Mouse (Mus musculus) R1 (cell line): ENCODE data around the gene Akt2.

Experiments used
- DNase-seq: peaks from one replicate; pipeline ENCODE4 v3.0.0-alpha.2; 2018; ENCODE audit warnings: low read depth, low spot score

Gene Akt2

DNA sequence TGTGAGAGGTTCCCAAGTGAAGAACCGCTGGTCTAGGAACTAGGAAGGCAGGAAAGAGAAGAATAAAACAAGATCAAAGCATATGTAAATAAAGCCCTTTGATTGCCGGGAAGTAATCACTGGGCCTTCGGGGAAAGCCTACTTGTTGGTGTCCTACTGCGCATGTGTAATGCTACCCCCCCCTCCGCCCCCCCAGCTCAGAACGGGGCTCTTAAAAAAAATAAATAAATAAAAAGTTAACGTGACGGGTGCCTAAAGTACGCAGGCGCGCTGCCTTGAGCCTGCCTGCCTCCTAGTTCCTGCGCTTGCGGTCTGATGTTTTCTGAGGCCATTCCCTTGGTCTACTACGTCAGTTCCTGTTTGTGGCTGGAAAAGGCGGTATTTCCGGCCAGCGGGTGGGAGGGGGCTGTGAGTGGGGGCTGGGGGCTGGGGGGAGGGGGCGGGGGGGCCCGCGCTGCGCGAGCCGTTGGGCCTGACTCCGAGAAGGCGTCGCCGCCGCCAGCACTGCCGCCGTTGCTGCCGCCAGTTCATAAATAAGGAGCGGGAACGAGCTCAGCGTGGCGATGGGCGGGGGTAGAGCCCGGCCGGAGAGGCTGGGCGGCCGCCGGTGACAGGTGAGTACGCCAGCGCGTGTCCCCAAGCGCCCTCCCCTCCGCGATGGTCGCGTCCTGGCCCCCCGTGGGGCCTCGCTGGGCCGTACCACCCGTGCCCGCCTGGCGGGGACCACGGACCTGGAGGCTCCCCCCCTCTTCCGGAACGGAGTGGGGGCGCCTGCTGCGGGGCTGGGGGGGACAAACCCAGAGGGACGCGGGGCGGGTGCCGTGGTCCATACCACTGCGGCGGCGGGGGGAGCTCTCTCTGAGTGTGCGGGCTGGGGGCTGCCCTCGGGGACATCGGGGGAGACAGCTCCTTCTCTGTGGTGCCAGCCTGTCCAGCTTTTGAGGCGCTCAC is at the start of gene Akt2:
TSS of gene Akt2 (plus strand) at position 287 of the 951 bp plus-strand sequence.
- peak; percentile 98 for DNase-seq

DNA sequence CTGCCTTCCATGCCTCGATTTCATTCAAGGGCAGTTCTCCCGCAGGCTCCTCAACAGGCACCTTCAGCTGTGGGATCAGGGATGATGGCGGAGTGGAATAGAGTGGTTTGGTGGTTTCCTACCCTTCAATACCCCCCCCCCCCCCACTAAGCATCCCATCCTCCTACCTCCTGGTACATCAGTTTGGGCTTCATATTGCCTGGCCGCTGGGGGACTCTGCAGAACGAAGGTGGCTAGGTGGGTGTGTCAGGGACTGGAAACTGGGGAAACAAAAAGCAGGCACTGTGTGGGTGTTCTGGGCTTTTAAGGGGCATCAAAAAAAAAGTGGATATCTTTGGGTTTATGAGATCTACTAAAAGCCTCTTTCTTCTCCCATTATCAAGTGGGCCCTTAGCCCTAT is 49.4 kb upstream of the Akt2 start:
- DNase-seq: no peak

DNA sequence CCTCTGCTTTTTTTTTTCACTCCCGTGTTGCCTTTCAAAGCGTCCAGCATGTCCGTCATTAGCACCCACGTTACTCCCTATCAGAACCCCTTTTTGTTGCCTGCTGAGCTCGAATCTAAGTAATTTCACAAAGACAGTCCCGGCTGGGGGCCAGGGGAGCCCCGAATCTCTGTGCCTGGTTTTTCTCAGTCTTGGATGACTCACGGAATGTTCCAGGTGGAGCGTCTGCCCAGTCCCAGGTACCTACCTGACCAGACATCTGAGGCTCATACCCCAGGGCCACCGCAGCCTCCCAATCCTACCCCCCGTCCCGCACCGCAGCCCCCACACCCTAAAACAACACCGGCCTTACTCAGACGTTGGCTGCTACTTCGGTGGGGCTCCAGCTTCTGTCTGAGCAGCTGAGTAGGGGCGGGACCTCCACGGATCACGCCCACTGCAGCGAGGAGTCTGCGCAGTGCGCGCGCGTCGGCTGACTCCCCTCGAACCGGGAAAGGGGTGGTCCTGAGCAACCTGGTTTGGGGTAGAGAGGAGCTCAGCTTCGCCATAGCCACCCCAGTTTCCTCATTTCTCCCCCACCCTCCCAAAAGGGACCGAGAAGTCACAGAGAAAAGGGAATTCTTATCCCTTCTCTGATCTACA is 48.8 kb upstream of the Akt2 start:
- DNase-seq: peak; percentile 82

GRCm38 (mm10) chr7:27543065-27543464 is 48.3 kb upstream of the Akt2 start:
- DNase-seq: no peak

GRCm38 (mm10) chr7:27543851-27544250 is 47.5 kb upstream of the Akt2 start:
- DNase-seq: no peak

DNA sequence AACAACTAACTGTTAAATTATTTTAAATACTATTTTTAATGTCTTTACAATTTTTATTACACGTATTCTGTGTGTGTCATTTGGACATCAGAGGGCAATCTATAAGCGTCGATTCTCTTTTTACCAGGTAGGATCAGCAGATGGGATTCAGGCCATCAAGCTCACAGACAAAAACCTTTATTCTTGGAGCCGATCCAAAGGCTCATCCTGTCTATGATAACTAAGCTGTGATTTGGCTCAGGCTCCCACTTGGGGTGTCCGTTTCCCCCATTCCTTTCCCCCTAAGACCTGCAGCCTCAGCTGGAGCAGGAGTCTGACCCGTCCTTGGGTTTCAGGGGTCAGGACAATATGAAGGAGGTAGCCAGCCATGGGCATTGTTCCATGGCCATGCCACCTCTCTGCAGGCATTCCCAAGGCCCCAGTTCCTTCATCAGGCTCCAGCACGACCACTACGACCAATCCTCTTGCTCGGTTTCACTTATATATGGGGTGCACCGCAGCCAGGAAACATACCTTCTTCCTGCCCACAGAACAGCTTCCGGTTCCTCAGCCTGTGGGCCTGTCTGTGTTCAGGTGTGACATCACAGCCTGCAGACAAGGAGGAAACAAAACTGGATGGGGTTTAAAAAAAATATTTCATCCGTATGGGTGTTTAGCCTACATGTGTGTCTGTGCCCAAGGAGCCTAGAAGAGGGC is 46.5 kb upstream of the Akt2 start:
- no peak for DNase-seq

DNA sequence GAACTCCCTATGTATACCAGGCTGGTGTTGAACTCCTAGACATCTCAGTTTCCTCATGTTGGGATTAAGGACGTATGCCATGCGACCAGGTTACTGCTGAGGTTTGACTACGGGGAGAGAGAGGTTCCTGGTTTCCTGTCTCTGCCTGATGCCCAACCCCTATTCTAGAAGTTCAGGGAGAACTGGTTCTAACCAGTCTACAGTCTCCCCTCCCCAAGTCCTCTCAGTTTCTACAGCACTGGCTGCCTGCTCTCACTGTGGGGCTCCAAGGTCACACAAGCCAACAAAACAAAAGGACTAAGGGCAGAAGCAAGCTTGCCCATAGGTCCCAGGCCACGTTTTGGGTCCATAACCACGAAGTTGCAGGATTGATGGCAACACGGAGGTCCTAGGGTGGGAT is 41.8 kb upstream of the Akt2 start:
- DNase-seq: peak; percentile 98

- DNase-seq: no peak
Observed at GRCm38 (mm10) chr7:27552070-27552469, 39.3 kb upstream of the Akt2 start.

- DNase-seq: peak; percentile 99
Observed at GRCm38 (mm10) chr7:27552931-27553513, 38.3 kb upstream of the Akt2 start, which contains the start of the genes Pld3 and 2310022A10Rik. Gene Pld3, minus strand, starts transcription at chr7:27553218. Gene 2310022A10Rik, plus strand, starts transcription at chr7:27553233.

GRCm38 (mm10) chr7:27560291-27560887 is 31.0 kb upstream of the Akt2 start:
- no peak for DNase-seq

- DNase-seq: peak; percentile 55
Observed at GRCm38 (mm10) chr7:27560978-27561377, 30.4 kb upstream of the Akt2 start.

DNA sequence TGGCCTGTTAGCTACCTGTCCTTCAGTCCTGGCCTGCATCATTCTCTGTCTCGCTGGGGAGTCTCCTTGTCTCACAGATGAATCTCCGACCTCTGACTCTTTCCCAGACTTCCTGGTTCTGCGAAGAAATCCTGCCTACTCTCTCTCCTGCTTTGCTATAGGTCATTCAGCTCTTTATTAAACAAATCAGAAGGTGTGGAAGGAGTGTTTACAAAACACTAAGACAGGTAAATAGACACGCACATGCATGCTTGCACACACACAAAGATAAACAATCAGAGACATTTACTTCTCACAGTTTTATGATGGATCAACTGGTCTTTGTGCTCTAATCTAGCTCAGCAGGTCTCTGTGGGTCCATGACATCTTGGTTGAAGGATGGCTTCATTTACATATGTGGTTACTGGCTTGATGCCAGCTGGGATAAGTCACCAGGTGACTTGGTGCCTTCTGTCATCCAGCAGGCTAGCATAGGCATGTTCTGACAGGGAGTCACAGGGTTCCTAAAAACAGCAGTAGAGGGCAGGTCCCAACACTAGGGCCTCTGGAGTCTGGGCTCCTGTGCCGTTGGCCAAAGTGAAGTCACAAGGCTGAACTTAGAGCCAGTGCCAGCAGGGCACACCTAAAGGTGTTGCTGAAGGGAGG is 21.6 kb upstream of the Akt2 start:
- peak; percentile 66 for DNase-seq

- peak; percentile 98 for DNase-seq
Observed at GRCm38 (mm10) chr7:27572133-27572532, 19.2 kb upstream of the Akt2 start.

GRCm38 (mm10) chr7:27574124-27574880 is 17.1 kb upstream of the Akt2 start:
- peak; percentile 76 for DNase-seq

GRCm38 (mm10) chr7:27576914-27577313 is 14.4 kb upstream of the Akt2 start:
- peak; percentile 84 for DNase-seq

GRCm38 (mm10) chr7:27577589-27577988 is 13.8 kb upstream of the Akt2 start:
- no peak for DNase-seq

- no peak for DNase-seq
Observed at GRCm38 (mm10) chr7:27578465-27578864, 12.9 kb upstream of the Akt2 start.

DNA sequence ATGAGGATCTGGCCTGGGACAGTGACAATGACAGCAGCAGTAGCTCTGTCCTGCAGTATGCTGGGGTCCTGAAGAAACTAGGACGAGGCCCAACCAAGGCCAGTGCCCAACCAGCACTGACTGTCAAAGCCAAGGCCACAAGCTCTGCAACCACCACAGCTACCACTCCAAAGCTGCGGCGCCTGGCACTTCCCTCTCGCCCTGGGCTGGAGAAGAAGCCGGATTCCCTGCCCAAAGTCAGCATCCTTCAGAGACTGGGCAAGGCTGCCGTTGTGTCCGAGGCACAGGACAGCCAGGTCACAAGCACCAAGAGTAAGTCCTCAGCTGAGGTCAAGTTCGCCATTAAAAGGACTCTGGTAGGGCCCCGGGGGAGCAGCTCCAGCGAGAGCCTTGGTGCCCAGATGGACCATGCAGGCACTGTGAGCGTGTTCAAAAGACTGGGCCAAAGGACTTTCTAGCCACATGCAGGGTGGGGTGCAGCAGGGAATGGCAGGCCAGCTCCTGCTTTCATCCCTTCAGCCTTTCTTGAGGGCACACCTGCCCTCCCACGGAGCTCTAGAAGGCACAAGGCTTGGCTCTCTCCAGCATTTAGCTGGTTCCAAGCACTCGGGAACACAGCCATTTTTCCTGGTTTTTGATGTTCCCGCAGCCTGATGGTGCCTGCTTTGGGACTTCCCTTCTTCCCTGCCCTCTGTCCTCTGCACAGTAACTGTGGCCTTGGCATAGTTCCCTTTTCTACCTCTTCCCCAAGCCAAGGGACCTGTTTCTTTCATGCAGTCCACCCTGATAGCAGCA is 10.8 kb upstream of the Akt2 start:
- DNase-seq: no peak

GRCm38 (mm10) chr7:27586861-27587260 is 4.5 kb upstream of the Akt2 start:
- peak; percentile 94 for DNase-seq
